Mouse (Mus musculus): Measurements from ENCODE around the gene Pwp2.

GRCm38 (mm10) chr10:78211311-78211710 is 26.4 kb upstream of the Pwp2 start:
- no peak for TF ChIP-seq CTCF (IDR thresholded peaks at IDR 0.05; ENCODE audit: borderline replicate concordance, insufficient read depth, low read length)
- TF ChIP-seq POLR2A (IDR thresholded peaks at IDR 0.05; ENCODE audit: low read depth, low read length): no peak
